Comparison of ENCODE assay signal across 8 mouse cellular contexts in genomic region chr17:24203611-24204534, GRCm38 (mm10). TPM values are rescaled to one million over a fixed set of nuclear protein-coding genes. Genes with fewer than 3 reads are reported as not detected.
DNase-seq lines count a peak whose midpoint lies in the region; ATAC-seq and TF ChIP-seq lines count a peak whose summit lies in the region.

No protein-coding gene starts in this region.

- H3K4me1 ChIP-seq in heart, embryonic 11.5 days (ENCODE audit: control insufficient read depth, insufficient read depth, low read length), result peaks cover 70% of the 10 kb centered on the region
- peaks cover 94% of the 10 kb centered on the region for H3K4me1 ChIP-seq in G1E (ENCODE audit: insufficient read depth, low read depth, low read length)
- peaks cover 33% of the 10 kb centered on the region for H3K4me1 ChIP-seq in forebrain, embryonic 14.5 days (ENCODE audit: control insufficient read depth, insufficient read depth, low read length)
- peaks cover 94% of the 10 kb centered on the region for H3K4me1 ChIP-seq in liver, embryonic 16.5 days (ENCODE audit: control insufficient read depth, low read depth, low read length)

- H3K4me2 ChIP-seq in heart, embryonic 11.5 days, result peak overlapping the region; percentile 97
- H3K4me2 ChIP-seq in forebrain, embryonic 14.5 days (ENCODE audit: low read length), result peak overlapping the region; percentile 97
- H3K4me2 ChIP-seq in liver, embryonic 16.5 days (ENCODE audit: low read depth, low read length), result peak overlapping the region; percentile 100

- no peak for DNase-seq in heart, postnatal 4 days
- DNase-seq in G1E (ENCODE audit: low spot score), result no peak
- no peak for DNase-seq in forebrain, embryonic 14.5 days (ENCODE audit: low spot score)
- no peak for DNase-seq in embryo, embryonic 9.5 days (ENCODE audit: extremely low spot score)
- no peak for DNase-seq in layer of hippocampus, adult 8-10 months (ENCODE audit: low spot score in 2 of 2)
- DNase-seq in frontal cortex, postnatal 14 days (ENCODE audit: low spot score in 2 of 2), result no peak

- no peaks in the 10 kb centered on the region for H3K9me3 ChIP-seq in heart, embryonic 11.5 days (replicated peaks; ENCODE audit: control insufficient read depth, low read length)
- no peaks in the 10 kb centered on the region for H3K9me3 ChIP-seq in G1E (replicated peaks)
- no peaks in the 10 kb centered on the region for H3K9me3 ChIP-seq in forebrain, embryonic 14.5 days (replicated peaks; ENCODE audit: control insufficient read depth, low read length)
- no peaks in the 10 kb centered on the region for H3K9me3 ChIP-seq in liver, embryonic 16.5 days (replicated peaks; ENCODE audit: control insufficient read depth, low read length)

- H3K27ac ChIP-seq in heart, embryonic 11.5 days (ENCODE audit: low read depth, low read length), result peak overlapping the region; percentile 29; the same call in 1 of the 2 replicates
- H3K27ac ChIP-seq in forebrain, embryonic 14.5 days (ENCODE audit: low read depth, low read length), result no peak overlapping the region
- peak overlapping the region; percentile 93 for H3K27ac ChIP-seq in liver, embryonic 16.5 days (ENCODE audit: low read length)

- no peak for ATAC-seq in heart, embryonic 11.5 days (replicated peaks; ENCODE audit: insufficient number of reproducible peaks, low FRiP score, low TSS enrichment)
- ATAC-seq in G1E (ENCODE audit: extremely low read depth, insufficient number of reproducible peaks, low FRiP score, poor library complexity, severe bottlenecking), result no peak
- no peak for ATAC-seq in forebrain, embryonic 14.5 days
- ATAC-seq in liver, embryonic 16.5 days (ENCODE audit: low read depth), result no peak

- no peak overlapping the region for H3K4me3 ChIP-seq in heart, embryonic 11.5 days (ENCODE audit: low read depth, low read length)
- peak overlapping the region; percentile 97 for H3K4me3 ChIP-seq in G1E (ENCODE audit: low read depth, low read length)
- peak overlapping the region; percentile 65; the same call in 1 of the 2 replicates for H3K4me3 ChIP-seq in forebrain, embryonic 14.5 days (ENCODE audit: low read depth, low read length)
- H3K4me3 ChIP-seq in liver, embryonic 16.5 days (ENCODE audit: low read depth, low read length), result peak overlapping the region; percentile 78

- no peak for TF ChIP-seq CTCF in G1E (IDR thresholded peaks at IDR 0.05; ENCODE audit: low read depth, low read length)

- 62% methylated on average over 3 of the region's 3 CpGs for WGBS in heart, embryonic 11.5 days (ENCODE audit: insufficient replicate concordance)
- 79% methylated on average over 3 of the region's 3 CpGs for WGBS in forebrain, embryonic 14.5 days
- 37% methylated on average over 3 of the region's 3 CpGs for WGBS in liver, embryonic 16.5 days (ENCODE audit: insufficient replicate concordance)

- peaks cover 22% of the 10 kb centered on the region for H3K27me3 ChIP-seq in heart, embryonic 11.5 days (ENCODE audit: control insufficient read depth, insufficient read depth, low read length)
- H3K27me3 ChIP-seq in G1E (ENCODE audit: insufficient read depth, low read length), result no peaks in the 10 kb centered on the region
- H3K27me3 ChIP-seq in forebrain, embryonic 14.5 days (replicated peaks; ENCODE audit: control insufficient read depth, insufficient read depth, low read length), result peaks cover 18% of the 10 kb centered on the region
- peaks cover 2% of the 10 kb centered on the region; the same call in 1 of the 2 replicates for H3K27me3 ChIP-seq in liver, embryonic 16.5 days (ENCODE audit: control insufficient read depth, insufficient read depth, low read depth, low read length)

- no peak overlapping the region; the same call in 1 of the 2 replicates for H3K9ac ChIP-seq in heart, embryonic 11.5 days (ENCODE audit: low read depth, low read length)
- peak overlapping the region; percentile 77; the same call in 1 of the 2 replicates for H3K9ac ChIP-seq in forebrain, embryonic 14.5 days (ENCODE audit: low read length)
- peak overlapping the region; percentile 87 for H3K9ac ChIP-seq in liver, embryonic 16.5 days (ENCODE audit: low read depth, low read length)

- no peaks in the 10 kb centered on the region for H3K36me3 ChIP-seq in heart, embryonic 11.5 days (ENCODE audit: control insufficient read depth, insufficient read depth, low read length)
- peaks cover 59% of the 10 kb centered on the region for H3K36me3 ChIP-seq in G1E (replicated peaks)
- H3K36me3 ChIP-seq in forebrain, embryonic 14.5 days (ENCODE audit: control insufficient read depth, insufficient read depth, low read length), result no peaks in the 10 kb centered on the region
- H3K36me3 ChIP-seq in liver, embryonic 16.5 days (ENCODE audit: control insufficient read depth, insufficient read depth), result no peaks in the 10 kb centered on the region

RNA-seq across cellular contexts. Expression of gene Tbc1d24, which starts 1.5 kb away (rescaled TPM):
- 4.0 and 5.2 TPM in 2 replicates for polyA plus RNA-seq in heart, embryonic 11.5 days (2014; fragmentation: Nextera tagmentation; extraction: Ambion mirVana)
- 10 to 100 TPM in 1 of 2 experiments, 1 to 10 TPM in 1; 9.6 to 10.9 TPM for total RNA-seq in heart, postnatal 4 days (2021)
- total RNA-seq in G1E (2014; fragmentation: Nextera tagmentation), result 94.0 and 120 TPM in 2 replicates
- total RNA-seq in G1E (2017), result 57.9 and 59.1 TPM in 2 replicates
- 14.6 and 23.4 TPM in 2 replicates for polyA plus RNA-seq in G1E (2012)
- polyA plus RNA-seq in forebrain, embryonic 14.5 days (2014; fragmentation: Nextera tagmentation; extraction: Ambion mirVana), result 10.5 and 15.0 TPM in 2 replicates
- 7.0 and 7.4 TPM in 2 replicates for polyA plus RNA-seq in liver, embryonic 16.5 days (2015; fragmentation: Nextera tagmentation; extraction: Ambion mirVana)
- 10 to 100 TPM; 60.0 to 71.5 (median 64.0) TPM for total RNA-seq in layer of hippocampus, adult 8-10 months (2022)

RNA-seq across cellular contexts. Expression of gene Ntn3, which starts 5.5 kb away (rescaled TPM):
- polyA plus RNA-seq in heart, embryonic 11.5 days (2014; fragmentation: Nextera tagmentation; extraction: Ambion mirVana), result 2.0 TPM in 2 replicates
- total RNA-seq in heart, postnatal 4 days (2021), result 1 to 10 TPM; 2.3 to 2.4 TPM
- total RNA-seq in G1E (2014; fragmentation: Nextera tagmentation) (3.8 and 3.9 TPM in 2 replicates), G1E (2017) (1.5 and 2.1 TPM in 2 replicates)
- 1.6 and 1.8 TPM in 2 replicates for polyA plus RNA-seq in G1E (2012)
- polyA plus RNA-seq in forebrain, embryonic 14.5 days (2014; fragmentation: Nextera tagmentation; extraction: Ambion mirVana), result 2.6 and 3.0 TPM in 2 replicates
- 0.65 and 0.78 TPM in 2 replicates for polyA plus RNA-seq in liver, embryonic 16.5 days (2015; fragmentation: Nextera tagmentation; extraction: Ambion mirVana)
- total RNA-seq in layer of hippocampus, adult 8-10 months (2022), result 10 to 100 TPM in 1 of 4 experiments, 1 to 10 TPM in 3; 8.6 to 10.1 (median 9.3) TPM

RNA-seq across cellular contexts. Expression of gene Tedc2, which starts 16.8 kb away (rescaled TPM):
- polyA plus RNA-seq in heart, embryonic 11.5 days (2014; fragmentation: Nextera tagmentation; extraction: Ambion mirVana), result 7.0 and 7.6 TPM in 2 replicates
- total RNA-seq in heart, postnatal 4 days (2021), result 1 to 10 TPM; 4.2 to 5.1 TPM
- total RNA-seq in G1E (2014; fragmentation: Nextera tagmentation) (22.8 and 41.7 TPM in 2 replicates), G1E (2017) (38.3 and 46.5 TPM in 2 replicates)
- polyA plus RNA-seq in G1E (2012), result 47.0 and 55.1 TPM in 2 replicates
- 11.0 and 12.5 TPM in 2 replicates for polyA plus RNA-seq in forebrain, embryonic 14.5 days (2014; fragmentation: Nextera tagmentation; extraction: Ambion mirVana)
- polyA plus RNA-seq in liver, embryonic 16.5 days (2015; fragmentation: Nextera tagmentation; extraction: Ambion mirVana), result 7.1 and 7.4 TPM in 2 replicates
- 10 to 100 TPM in 2 of 4 experiments, 1 to 10 TPM in 2; 8.7 to 11.4 (median 10.0) TPM for total RNA-seq in layer of hippocampus, adult 8-10 months (2022)

RNA-seq across cellular contexts. Expression of gene Atp6v0c, which starts 34.4 kb away (rescaled TPM):
- polyA plus RNA-seq in heart, embryonic 11.5 days (2014; fragmentation: Nextera tagmentation; extraction: Ambion mirVana), result 552 and 561 TPM in 2 replicates
- total RNA-seq in heart, postnatal 4 days (2021), result 100 to 1,000 TPM; 291 to 298 TPM
- total RNA-seq in G1E (2014; fragmentation: Nextera tagmentation) (126 and 189 TPM in 2 replicates), G1E (2017) (61.1 and 65.5 TPM in 2 replicates)
- polyA plus RNA-seq in G1E (2012), result 209 and 285 TPM in 2 replicates
- polyA plus RNA-seq in forebrain, embryonic 14.5 days (2014; fragmentation: Nextera tagmentation; extraction: Ambion mirVana), result 1,021 and 1,033 TPM in 2 replicates
- polyA plus RNA-seq in liver, embryonic 16.5 days (2015; fragmentation: Nextera tagmentation; extraction: Ambion mirVana), result 352 and 382 TPM in 2 replicates
- total RNA-seq in layer of hippocampus, adult 8-10 months (2022), result 1,000 to 10,000 TPM in 3 of 4 experiments, 100 to 1,000 TPM in 1; 996 to 1,139 (median 1,074) TPM

RNA-seq across cellular contexts. Expression of gene Amdhd2, which starts 40.3 kb away (rescaled TPM):
- polyA plus RNA-seq in heart, embryonic 11.5 days (2014; fragmentation: Nextera tagmentation; extraction: Ambion mirVana), result 28.3 and 31.0 TPM in 2 replicates
- 10 to 100 TPM; 19.5 to 19.6 TPM for total RNA-seq in heart, postnatal 4 days (2021)
- total RNA-seq in G1E (2014; fragmentation: Nextera tagmentation), result 7.2 and 18.7 TPM in 2 replicates
- 60.2 and 66.4 TPM in 2 replicates for total RNA-seq in G1E (2017)
- 44.1 and 45.3 TPM in 2 replicates for polyA plus RNA-seq in G1E (2012)
- 28.4 and 29.6 TPM in 2 replicates for polyA plus RNA-seq in forebrain, embryonic 14.5 days (2014; fragmentation: Nextera tagmentation; extraction: Ambion mirVana)
- polyA plus RNA-seq in liver, embryonic 16.5 days (2015; fragmentation: Nextera tagmentation; extraction: Ambion mirVana), result 20.7 and 25.0 TPM in 2 replicates
- total RNA-seq in layer of hippocampus, adult 8-10 months (2022), result 10 to 100 TPM; 35.7 to 55.8 (median 40.5) TPM
